Mouse (Mus musculus): ENCODE measurements around the gene Arntl2. TPM values are rescaled to one million over a fixed set of nuclear protein-coding genes. Genes with fewer than 3 reads are reported as not detected.

Arntl2 gene
- total and polyA plus RNA-seq, 3 experiments, result 16.8 to 20.6 TPM; not detected in 1

- TF ChIP-seq USF1 (IDR thresholded peaks at IDR 0.05; ENCODE audit: low read depth, low read length) (peak; percentile 32), USF2 (IDR thresholded peaks at IDR 0.05; ENCODE audit: borderline replicate concordance in 1 of 2, insufficient read depth in 1 of 2, low read depth in 1 of 2, low read length in 2 of 2) (no peak)
- H3K79me2 ChIP-seq (ENCODE audit: control insufficient read depth, insufficient read depth, low read length, poor library complexity), result no peaks in the 10 kb centered on the region
- H3K27me3 ChIP-seq (ENCODE audit: control insufficient read depth in 1 of 2, insufficient read depth in 2 of 2, low read length in 2 of 2), result no peaks in the 10 kb centered on the region
- no peak overlapping the region for H3K9ac ChIP-seq (ENCODE audit: control insufficient read depth, low read depth, low read length, poor library complexity, severe bottlenecking)
- H3K27ac ChIP-seq (ENCODE audit: control insufficient read depth, low read depth, low read length), result no peak overlapping the region
- no peaks in the 10 kb centered on the region for H3K9me3 ChIP-seq (replicated peaks; ENCODE audit: insufficient read depth, low read length)
- H3K36me3 ChIP-seq (ENCODE audit: control insufficient read depth in 1 of 2, insufficient read depth in 2 of 2, low read length in 2 of 2), result peaks cover 0 to 9% of the 10 kb centered on the region in 2 experiments; a peak in 2 of 4 replicates
- no peak overlapping the region for H3K4me3 ChIP-seq (ENCODE audit: control insufficient read depth in 1 of 2, insufficient read depth in 1 of 2, low read depth in 2 of 2, low read length in 2 of 2)
- peaks cover 7 to 18% of the 10 kb centered on the region in 2 experiments for H3K4me1 ChIP-seq (ENCODE audit: control insufficient read depth in 1 of 2, insufficient read depth in 2 of 2, low read length in 2 of 2)
- DNase-seq (ENCODE audit: low read depth, low spot score), result no peak
Observed at GRCm38 (mm10) chr6:146837316-146837715, 41.5 kb downstream of the Arntl2 start.

GRCm38 (mm10) chr6:146838366-146838765 lies 42.5 kb downstream of the Arntl2 start:
- DNase-seq (ENCODE audit: low read depth, low spot score), result no peak
- peak; percentile 13 to 52 (median 28); a peak in 4 of 6 replicates for TF ChIP-seq CTCF (IDR thresholded peaks at IDR 0.05 in 2 of 3, conservative IDR thresholded peaks at IDR 0.05 in 1 of 3; ENCODE audit: control insufficient read depth in 1 of 3, insufficient read depth in 1 of 3, low read depth in 2 of 3, low read length in 3 of 3, poor library complexity in 1 of 3, severe bottlenecking in 1 of 3)
- no peak for TF ChIP-seq MAZ (IDR thresholded peaks at IDR 0.05; ENCODE audit: low read depth, low read length)
- no peak for TF ChIP-seq CHD2 (IDR thresholded peaks at IDR 0.05; ENCODE audit: low read length)
- peak; percentile 38; the same call in 1 of the 2 replicates for TF ChIP-seq ZC3H11A (IDR thresholded peaks at IDR 0.05; ENCODE audit: low read depth, low read length)
- TF ChIP-seq SMC3 (IDR thresholded peaks at IDR 0.05; ENCODE audit: low read depth, low read length), result peak; percentile 51
- TF ChIP-seq RAD21 (IDR thresholded peaks at IDR 0.05; ENCODE audit: low read depth, low read length), result peak; percentile 47
- Histone ChIP-seq H3K4me1 (ENCODE audit: control insufficient read depth in 1 of 2, insufficient read depth in 2 of 2, low read length in 2 of 2) (peaks cover 16 to 24% of the 10 kb centered on the region in 2 experiments), H3K79me2 (ENCODE audit: control insufficient read depth, insufficient read depth, low read length, poor library complexity) (no peaks in the 10 kb centered on the region), H3K27me3 (ENCODE audit: control insufficient read depth in 1 of 2, insufficient read depth in 2 of 2, low read length in 2 of 2) (no peaks in the 10 kb centered on the region), H3K9me3 (replicated peaks; ENCODE audit: insufficient read depth, low read length) (no peaks in the 10 kb centered on the region), H3K4me3 (ENCODE audit: control insufficient read depth in 1 of 2, insufficient read depth in 1 of 2, low read depth in 2 of 2, low read length in 2 of 2) (no peak overlapping the region), H3K36me3 (ENCODE audit: control insufficient read depth in 1 of 2, insufficient read depth in 2 of 2, low read length in 2 of 2) (peaks cover 0 to 9% of the 10 kb centered on the region in 2 experiments; a peak in 2 of 4 replicates), H3K9ac (ENCODE audit: control insufficient read depth, low read depth, low read length, poor library complexity, severe bottlenecking) (no peak overlapping the region), H3K27ac (ENCODE audit: control insufficient read depth, low read depth, low read length) (no peak overlapping the region)

- peaks cover 15 to 21% of the 10 kb centered on the region in 2 experiments for H3K4me1 ChIP-seq (ENCODE audit: control insufficient read depth in 1 of 2, insufficient read depth in 2 of 2, low read length in 2 of 2)
- no peak overlapping the region for H3K9ac ChIP-seq (ENCODE audit: control insufficient read depth, low read depth, low read length, poor library complexity, severe bottlenecking)
- H3K27me3 ChIP-seq (ENCODE audit: control insufficient read depth in 1 of 2, insufficient read depth in 2 of 2, low read length in 2 of 2), result no peaks in the 10 kb centered on the region
- H3K4me3 ChIP-seq (ENCODE audit: control insufficient read depth in 1 of 2, insufficient read depth in 1 of 2, low read depth in 2 of 2, low read length in 2 of 2), result no peak overlapping the region
- H3K27ac ChIP-seq (ENCODE audit: control insufficient read depth, low read depth, low read length), result no peak overlapping the region
- no peak for DNase-seq (ENCODE audit: low read depth, low spot score)
- H3K79me2 ChIP-seq (ENCODE audit: control insufficient read depth, insufficient read depth, low read length, poor library complexity), result no peaks in the 10 kb centered on the region
- H3K36me3 ChIP-seq (ENCODE audit: control insufficient read depth in 1 of 2, insufficient read depth in 2 of 2, low read length in 2 of 2), result peaks cover 0 to 7% of the 10 kb centered on the region in 2 experiments; a peak in 2 of 4 replicates
- TF ChIP-seq NELFE (IDR thresholded peaks at IDR 0.05; ENCODE audit: low read depth, low read length), result no peak
- TF ChIP-seq TAL1 (IDR thresholded peaks at IDR 0.05; ENCODE audit: low read length), result no peak
- no peak for TF ChIP-seq RCOR1 (IDR thresholded peaks at IDR 0.05; ENCODE audit: low read depth, low read length)
- TF ChIP-seq SIN3A (IDR thresholded peaks at IDR 0.05; ENCODE audit: low read length), result no peak
- TF ChIP-seq BHLHE40 (IDR thresholded peaks at IDR 0.05; ENCODE audit: borderline replicate concordance, low read depth, low read length), result no peak
- TF ChIP-seq ZMIZ1 (IDR thresholded peaks at IDR 0.05; ENCODE audit: low read depth, low read length), result no peak
- no peak for TF ChIP-seq CHD2 (IDR thresholded peaks at IDR 0.05; ENCODE audit: low read length)
- no peak for TF ChIP-seq MYC (IDR thresholded peaks at IDR 0.05; ENCODE audit: low read depth, low read length)
- TF ChIP-seq MXI1 (IDR thresholded peaks at IDR 0.05; ENCODE audit: low read depth, low read length), result no peak
- no peak for TF ChIP-seq ZKSCAN1 (IDR thresholded peaks at IDR 0.05; ENCODE audit: low read depth, low read length)
- TF ChIP-seq ZC3H11A (IDR thresholded peaks at IDR 0.05; ENCODE audit: low read depth, low read length), result no peak
- no peak for TF ChIP-seq MYB (IDR thresholded peaks at IDR 0.05; ENCODE audit: low read depth, low read length)
- TF ChIP-seq E2F4 (IDR thresholded peaks at IDR 0.05; ENCODE audit: borderline replicate concordance, low read depth, low read length), result no peak
- no peak for TF ChIP-seq JUND (IDR thresholded peaks at IDR 0.05; ENCODE audit: low read depth, low read length)
- no peak for TF ChIP-seq POLR2AphosphoS2 (IDR thresholded peaks at IDR 0.05; ENCODE audit: low read length)
- H3K9me3 ChIP-seq (replicated peaks; ENCODE audit: insufficient read depth, low read length), result no peaks in the 10 kb centered on the region
Observed at GRCm38 (mm10) chr6:146838863-146839262, 43.0 kb downstream of the Arntl2 start.
